Mouse (Mus musculus) neural tube, embryonic 11.5 days (tissue): ENCODE measurements around the gene Sh2d3c. TPM values are rescaled to one million over a fixed set of nuclear protein-coding genes. Genes with fewer than 3 reads are reported as not detected.

Experiments
- ATAC-seq: fragments of 200-750 bp; cut with Nextera tagmentation; 2 replicates; pipeline ENCODE4 v1.8.0; 2017; ENCODE audit warnings: moderate number of reproducible peaks, mild to moderate bottlenecking, moderate TSS enrichment, moderate library complexity; ENCODE audit not compliant: insufficient read depth, low FRiP score, low TSS enrichment
- DNase-seq: peaks from one replicate; pipeline ENCODE4 v3.0.0-alpha.2; 2015; ENCODE audit warnings: low spot score
- H3K27ac ChIP-seq: fragments of 300-500 bp; sonication (generic); 2 replicates; pipeline ENCODE4 v1.5.1; 2014; ENCODE audit warnings: low read depth, mild to moderate bottlenecking, low read length
- H3K27me3 ChIP-seq: fragments of 300-500 bp; sonication (generic); 2 replicates; pipeline ENCODE4 v1.6.1; 2014; ENCODE audit warnings: mild to moderate bottlenecking, low read length, mixed read lengths; ENCODE audit not compliant: control insufficient read depth, insufficient read depth
- H3K36me3 ChIP-seq: fragments of 300-500 bp; sonication (generic); 2 replicates; pipeline ENCODE4 v1.6.1; 2014; ENCODE audit warnings: mild to moderate bottlenecking, low read length, moderate library complexity, mixed read lengths; ENCODE audit not compliant: control insufficient read depth, insufficient read depth
- H3K4me1 ChIP-seq: fragments of 300-500 bp; sonication (generic); 2 replicates; pipeline ENCODE4 v1.6.1; 2014; ENCODE audit warnings: low read length, mixed read lengths; ENCODE audit not compliant: control insufficient read depth, insufficient read depth
- H3K4me2 ChIP-seq: fragments of 300-500 bp; sonication (generic); 2 replicates; pipeline ENCODE4 v1.6.1; 2014; ENCODE audit warnings: low read depth, mild to moderate bottlenecking, moderate library complexity
- H3K4me3 ChIP-seq: fragments of 300-500 bp; sonication (generic); 2 replicates; pipeline ENCODE4 v1.5.1; 2014; ENCODE audit warnings: low read depth, low read length
- H3K9ac ChIP-seq: fragments of 300-500 bp; sonication (generic); 2 replicates; pipeline ENCODE4 v1.6.1; 2014; ENCODE audit warnings: mild to moderate bottlenecking, low read length
- H3K9me3 ChIP-seq: fragments of 300-500 bp; sonication (generic); 2 replicates; pipeline ENCODE4 v1.6.1; 2016; ENCODE audit warnings: low read length; ENCODE audit not compliant: control insufficient read depth
- WGBS: fragments of 180-500 bp; shearing (Covaris S2); extraction: QIAGEN DNeasy Blood & Tissue Kit; methylation state at CpG from one replicate; pipeline ENCODE4 v1.1.7; 2014; 5-methylcytosine and 5-hydroxymethylcytosine counted together
- polyA plus RNA-seq: library from polyadenylated mRNA; unstranded; fragments of >200 nt; fragmentation: Nextera tagmentation; extraction: Ambion mirVana; gene quantifications from 2 replicates; pipeline ENCODE4 v1.2.1, GENCODE M21; 2014

Gene Sh2d3c
- polyA plus RNA-seq, 1 experiment from 2014 or later, result 30.6 TPM

DNA sequence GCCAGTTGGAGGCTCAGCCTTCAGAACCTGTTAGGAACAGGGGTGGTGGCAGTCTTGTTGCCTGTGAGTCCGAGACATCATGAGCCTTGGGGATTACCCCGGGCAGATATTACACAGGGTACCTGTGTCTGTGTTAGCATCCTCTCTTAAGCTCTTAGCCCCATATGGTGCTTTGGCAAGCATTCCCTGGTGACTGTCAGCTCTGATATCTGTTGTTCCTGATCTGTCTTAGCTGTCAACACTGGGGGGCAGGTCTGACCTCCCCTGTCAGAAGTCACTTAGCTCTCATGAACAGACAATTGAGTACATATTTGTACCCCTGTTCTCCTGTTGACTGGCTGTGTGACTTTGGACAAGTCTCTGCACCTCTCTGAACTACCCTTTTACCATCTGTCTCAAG lies 38.1 kb downstream of the Sh2d3c start:
- H3K27ac ChIP-seq, result no peak overlapping the region
- H3K4me3 ChIP-seq, result no peak overlapping the region
- ATAC-seq (no peak), DNase-seq (no peak)
- 0 out of 2 replicates have a peak, but pooled peaks cover 4% of the 10 kb centered on the region for H3K4me1 ChIP-seq
- WGBS, result 87% methylated on average over 2 of the region's 2 CpGs
- peaks cover 6% of the 10 kb centered on the region for H3K36me3 ChIP-seq
- no peak overlapping the region for H3K9ac ChIP-seq
- H3K27me3 ChIP-seq, result no peaks in the 10 kb centered on the region
- no peak overlapping the region for H3K4me2 ChIP-seq
- no peaks in the 10 kb centered on the region for H3K9me3 ChIP-seq

- ATAC-seq, result no peak
- no peak for DNase-seq
- WGBS, result 92% methylated on average over 14 of the region's 14 CpGs
- Histone ChIP-seq H3K4me2 (no peak overlapping the region), H3K4me3 (no peak overlapping the region), H3K27ac (no peak overlapping the region), H3K27me3 (no peaks in the 10 kb centered on the region), H3K9ac (no peak overlapping the region), H3K9me3 (no peaks in the 10 kb centered on the region), H3K4me1 (0 out of 2 replicates have a peak, but pooled peaks cover 4% of the 10 kb centered on the region), H3K36me3 (peaks cover 6% of the 10 kb centered on the region)
Measured at GRCm38 (mm10) chr2:32761361-32761760, 40.5 kb downstream of the Sh2d3c start.

DNA sequence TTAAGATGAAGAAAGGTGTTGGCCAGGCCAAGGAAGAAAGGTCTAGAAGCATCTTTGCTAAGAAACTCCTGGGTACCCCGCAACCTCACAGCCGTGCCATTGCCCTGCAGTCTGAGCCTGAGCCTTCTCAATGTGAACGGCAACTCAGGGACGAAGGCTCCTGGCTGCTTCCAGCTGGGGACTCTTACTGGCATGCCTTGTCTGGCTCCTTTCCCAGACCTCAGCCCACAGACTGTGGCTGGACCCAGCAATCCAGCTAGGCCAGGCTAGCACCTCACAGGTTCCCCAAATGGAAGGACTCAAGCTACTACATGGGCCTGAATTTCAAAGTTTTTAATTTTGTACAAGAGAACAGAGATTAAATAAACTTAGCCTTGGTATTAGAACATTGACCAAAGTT lies 41.0 kb downstream of the Sh2d3c start:
- WGBS, result 95% methylated on average over 4 of the region's 4 CpGs
- H3K27me3 ChIP-seq, result no peaks in the 10 kb centered on the region
- no peak overlapping the region for H3K4me2 ChIP-seq
- ATAC-seq (no peak), DNase-seq (no peak)
- H3K27ac ChIP-seq, result no peak overlapping the region
- H3K36me3 ChIP-seq, result peaks cover 6% of the 10 kb centered on the region
- H3K4me3 ChIP-seq, result no peak overlapping the region
- H3K9me3 ChIP-seq, result no peaks in the 10 kb centered on the region
- H3K9ac ChIP-seq, result no peak overlapping the region
- 0 out of 2 replicates have a peak, but pooled peaks cover 4% of the 10 kb centered on the region for H3K4me1 ChIP-seq

DNA sequence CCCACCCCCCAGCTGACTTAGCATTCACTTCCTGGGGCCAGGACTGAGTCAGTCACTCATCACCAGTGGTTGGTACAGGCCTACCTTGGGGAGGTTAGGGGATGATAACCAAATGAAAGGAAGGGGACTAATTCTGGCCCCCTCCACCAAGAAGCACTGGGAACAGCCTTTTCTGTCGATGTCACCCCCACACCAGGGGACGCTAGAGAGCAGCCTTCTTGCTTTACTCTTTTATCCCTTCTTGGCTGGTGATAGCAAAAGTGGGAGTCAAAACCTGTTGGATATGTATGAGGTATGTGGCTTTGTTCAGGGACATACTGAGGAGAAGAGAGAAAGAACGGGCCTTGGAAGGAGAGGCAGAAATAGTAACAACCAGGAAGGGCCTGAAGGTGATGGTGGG lies 42.5 kb downstream of the Sh2d3c start:
- no peak for ATAC-seq

DNA sequence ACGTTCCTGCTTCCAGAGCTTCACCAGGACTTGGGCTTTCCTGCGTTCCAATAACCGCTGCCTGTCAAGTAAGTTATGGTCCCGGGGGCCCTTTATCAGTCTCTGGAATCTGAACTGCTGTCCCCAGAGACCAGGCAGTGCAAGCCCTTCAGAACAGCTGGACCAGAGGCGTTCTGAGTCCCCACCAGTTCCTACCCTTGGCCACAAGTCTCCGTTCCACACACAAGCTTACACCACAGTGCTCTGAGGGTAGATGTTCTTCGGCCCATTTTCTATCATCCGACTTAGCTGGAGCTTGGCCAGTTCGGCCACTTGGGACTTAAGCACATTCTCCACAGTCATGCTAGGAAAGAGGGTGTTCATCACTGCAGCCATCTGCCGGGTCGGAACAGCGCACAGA lies 46.4 kb downstream of the Sh2d3c start:
- Histone ChIP-seq H3K9me3 (no peaks in the 10 kb centered on the region), H3K4me1 (no peaks in the 10 kb centered on the region; the same call in 1 of the 2 replicates), H3K27me3 (no peaks in the 10 kb centered on the region), H3K27ac (no peak overlapping the region), H3K4me2 (no peak overlapping the region), H3K9ac (no peak overlapping the region), H3K4me3 (no peak overlapping the region), H3K36me3 (0 out of 2 replicates have a peak, but pooled peaks cover 1% of the 10 kb centered on the region)
- no peak for DNase-seq
- no peak for ATAC-seq
- WGBS, result 73% methylated on average over 12 of the region's 12 CpGs

More for the DNA sequence above, 42.5 kb downstream of the Sh2d3c start:
- H3K4me1 ChIP-seq, result no peaks in the 10 kb centered on the region
- no peak overlapping the region for H3K4me2 ChIP-seq
- no peak overlapping the region for H3K4me3 ChIP-seq
- WGBS, result 84% methylated on average over 3 of the region's 3 CpGs
- no peaks in the 10 kb centered on the region for H3K9me3 ChIP-seq
- no peak overlapping the region for H3K9ac ChIP-seq
- no peaks in the 10 kb centered on the region for H3K27me3 ChIP-seq
- peaks cover 6% of the 10 kb centered on the region for H3K36me3 ChIP-seq
- no peak for DNase-seq
- no peak overlapping the region for H3K27ac ChIP-seq

GRCm38 (mm10) chr2:32768661-32769285 lies 47.9 kb downstream of the Sh2d3c start:
- H3K27ac ChIP-seq, result no peak overlapping the region
- no peaks in the 10 kb centered on the region for H3K9me3 ChIP-seq
- H3K4me2 ChIP-seq, result no peak overlapping the region
- ATAC-seq, result no peak
- H3K36me3 ChIP-seq, result no peaks in the 10 kb centered on the region
- H3K4me3 ChIP-seq, result no peak overlapping the region
- no peak for DNase-seq
- WGBS, result 58% methylated on average over 19 of the region's 19 CpGs
- no peaks in the 10 kb centered on the region for H3K27me3 ChIP-seq
- H3K9ac ChIP-seq, result no peak overlapping the region
- H3K4me1 ChIP-seq, result no peaks in the 10 kb centered on the region; the same call in 1 of the 2 replicates

DNA sequence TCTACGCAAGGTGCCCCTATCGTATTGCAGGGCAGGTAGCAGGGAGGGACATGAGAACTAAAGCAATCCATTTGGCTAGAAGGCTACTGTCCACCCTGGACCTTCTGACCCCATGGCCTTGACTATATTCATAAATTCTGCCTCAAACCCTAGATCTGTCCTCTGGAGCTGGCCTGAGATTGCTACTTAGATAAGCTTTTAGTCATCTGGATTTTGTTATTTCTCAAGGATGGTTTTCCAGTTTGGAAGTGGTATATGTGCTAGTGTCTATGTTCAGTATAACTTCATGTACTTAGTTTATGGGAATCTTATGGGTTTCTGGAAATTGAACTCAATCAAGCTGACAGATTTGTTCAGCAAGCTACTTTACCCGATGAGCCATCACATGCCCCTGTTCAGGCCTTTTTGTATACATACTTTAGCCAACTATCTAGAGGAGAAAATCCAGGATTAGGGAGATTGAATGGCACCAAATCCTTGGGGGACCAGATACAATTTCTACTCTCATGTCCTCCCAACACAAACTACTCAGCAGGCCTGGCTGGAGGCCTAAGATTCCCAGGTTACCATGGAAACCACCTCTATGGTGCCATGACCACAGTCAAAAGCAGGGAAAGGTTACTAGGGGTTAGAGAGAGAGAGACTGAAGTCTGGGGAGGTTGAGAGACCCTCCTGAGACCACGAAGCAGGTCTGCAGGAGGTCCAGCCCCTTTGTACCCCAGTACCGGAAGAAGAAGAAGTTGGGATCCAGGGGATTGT lies 48.7 kb downstream of the Sh2d3c start:
- 75% methylated on average over 5 of the region's 5 CpGs for WGBS
- no peaks in the 10 kb centered on the region for H3K27me3 ChIP-seq
- no peaks in the 10 kb centered on the region; the same call in 1 of the 2 replicates for H3K4me1 ChIP-seq
- H3K27ac ChIP-seq, result no peak overlapping the region
- no peak overlapping the region for H3K4me2 ChIP-seq
- H3K36me3 ChIP-seq, result no peaks in the 10 kb centered on the region
- no peaks in the 10 kb centered on the region for H3K9me3 ChIP-seq
- H3K9ac ChIP-seq, result no peak overlapping the region
- no peak for ATAC-seq
- no peak for DNase-seq
- no peak overlapping the region for H3K4me3 ChIP-seq

DNA sequence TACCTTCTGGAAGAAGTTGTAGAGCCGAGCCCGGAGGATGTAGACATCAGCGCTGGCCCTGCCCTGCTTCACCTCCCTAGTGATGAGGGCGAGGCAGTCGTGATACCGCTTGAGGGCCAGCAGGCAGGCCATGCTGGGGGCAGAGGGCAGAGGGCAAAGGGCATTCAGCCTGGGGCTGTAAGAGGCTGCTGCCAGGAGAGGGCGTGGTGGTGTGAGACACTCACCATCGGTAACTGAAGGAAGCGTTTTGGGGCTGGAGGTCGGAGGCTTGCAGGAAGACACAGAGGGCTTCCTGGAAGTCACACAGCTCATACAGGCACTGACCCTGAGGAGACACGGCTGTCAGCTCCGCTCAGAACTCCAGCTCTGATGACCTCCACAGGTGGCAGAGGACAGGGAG lies 51.0 kb downstream of the Sh2d3c start:
- H3K4me1 ChIP-seq, result peaks cover 4% of the 10 kb centered on the region; the same call in 1 of the 2 replicates
- H3K9ac ChIP-seq, result no peak overlapping the region; the same call in 1 of the 2 replicates
- H3K9me3 ChIP-seq, result no peaks in the 10 kb centered on the region
- no peak for ATAC-seq
- H3K4me2 ChIP-seq, result no peak overlapping the region
- H3K4me3 ChIP-seq, result no peak overlapping the region
- DNase-seq, result no peak
- no peak overlapping the region for H3K27ac ChIP-seq
- 28% methylated on average over 12 of the region's 12 CpGs for WGBS
- H3K27me3 ChIP-seq, result no peaks in the 10 kb centered on the region
- H3K36me3 ChIP-seq, result no peaks in the 10 kb centered on the region
